Comparison of ENCODE assay signal across 10 mouse cellular contexts in genomic region chr11:77821648-77822047, GRCm38 (mm10). TPM values are rescaled to one million over a fixed set of nuclear protein-coding genes. Genes with fewer than 3 reads are reported as not detected.
DNase-seq lines count a peak whose midpoint lies in the region; ATAC-seq and TF ChIP-seq lines count a peak whose summit lies in the region.
"Had no signal": no experiment of that assay in that cellular context is flagged by ENCODE, and none has a peak within 500 bp of the region (broad histone marks: within the 10 kb centered on the region; RNA-seq: fewer than 3 reads in every experiment).

No protein-coding gene starts in this region.

- H3K9ac ChIP-seq in MEL (ENCODE audit: control insufficient read depth, low read depth, low read length, poor library complexity, severe bottlenecking), result no peak overlapping the region
- H3K9ac ChIP-seq: heart, embryonic 13.5 days had no signal

- no peak for TF ChIP-seq EP300 in MEL (IDR thresholded peaks at IDR 0.05; ENCODE audit: low read depth in 1 of 2, low read length in 2 of 2)

- intact Hi-C loops in left cerebral cortex, adult 2 months (cut with DNase I), result no loop called here

- H3K36me3 ChIP-seq in MEL (ENCODE audit: control insufficient read depth in 1 of 2, insufficient read depth in 2 of 2, low read length in 2 of 2), result no peaks in the 10 kb centered on the region
- H3K36me3 ChIP-seq in limb, embryonic 10.5 days, result peaks cover 58% of the 10 kb centered on the region
- H3K36me3 ChIP-seq in splenic B cell, adult 2 months (ENCODE audit: control insufficient read depth, insufficient read depth, low read length, poor library complexity, severe bottlenecking), result peaks cover 12% of the 10 kb centered on the region; the same call in 1 of the 2 replicates

- no peak overlapping the region for H3K4me3 ChIP-seq in left cerebral cortex, adult 2 months
- no peak overlapping the region for H3K4me3 ChIP-seq in MEL (ENCODE audit: control insufficient read depth in 1 of 2, insufficient read depth in 1 of 2, low read depth in 2 of 2, low read length in 2 of 2)
- H3K4me3 ChIP-seq in limb, embryonic 10.5 days, result no peak overlapping the region
- H3K4me3 ChIP-seq: heart, embryonic 13.5 days; megakaryocyte, embryonic 14.5 days had no signal

- no peaks in the 10 kb centered on the region for H3K27me3 ChIP-seq in MEL (ENCODE audit: control insufficient read depth in 1 of 2, insufficient read depth in 2 of 2, low read length in 2 of 2)
- peaks cover 13% of the 10 kb centered on the region; the same call in 1 of the 2 replicates for H3K27me3 ChIP-seq in limb, embryonic 10.5 days (ENCODE audit: low read depth, poor library complexity, severe bottlenecking)
- H3K27me3 ChIP-seq in splenic B cell, adult 2 months (ENCODE audit: control insufficient read depth, insufficient read depth, low read length, poor library complexity, severe bottlenecking), result no peaks in the 10 kb centered on the region
- H3K27me3 ChIP-seq: heart, embryonic 13.5 days; megakaryocyte, embryonic 14.5 days had no signal

- TF ChIP-seq CTCF in left cerebral cortex, adult 2 months (IDR thresholded peaks at IDR 0.05), result peak; percentile 78
- peak; percentile 90 to 95 (median 92) for TF ChIP-seq CTCF in MEL (IDR thresholded peaks at IDR 0.05 in 2 of 3, conservative IDR thresholded peaks at IDR 0.05 in 1 of 3; ENCODE audit: control insufficient read depth in 1 of 3, insufficient read depth in 1 of 3, low read depth in 2 of 3, low read length in 3 of 3, poor library complexity in 1 of 3, severe bottlenecking in 1 of 3)

- ATAC-seq in common myeloid progenitor, adult 5-6 weeks (replicated peaks; ENCODE audit: low read depth, poor library complexity, severe bottlenecking), result peak; percentile 45; the same call in 1 of the 2 replicates

- DNase-seq in adrenal gland, adult 2 months, result peak; percentile 57
- DNase-seq in adrenal gland, adult 8-10 months, result no peak
- peak; percentile 67 to 71 for DNase-seq in left cerebral cortex, adult 2 months (ENCODE audit: extremely low spot score in 1 of 2, low spot score in 2 of 2)
- DNase-seq in left cerebral cortex, adult 8-10 months (ENCODE audit: low spot score in 2 of 2), result no peak
- peak; percentile 72 for DNase-seq in MEL (ENCODE audit: low read depth, low spot score)
- DNase-seq in limb, embryonic 10.5 days (ENCODE audit: low spot score), result peak; percentile 70
- DNase-seq in splenic B cell, adult 2 months (ENCODE audit: low read depth, low spot score), result peak; percentile 60

- 17% methylated on average over 8 of the region's 8 CpGs for WGBS in limb, embryonic 10.5 days

- TF ChIP-seq POLR2A in MEL (IDR thresholded peaks at IDR 0.05; ENCODE audit: control insufficient read depth in 1 of 2, insufficient read depth in 1 of 2, low read depth in 1 of 2, low read length in 2 of 2, poor library complexity in 1 of 2), result no peak

- H3K9me3 ChIP-seq in MEL (replicated peaks; ENCODE audit: insufficient read depth, low read length), result no peaks in the 10 kb centered on the region
- no peaks in the 10 kb centered on the region for H3K9me3 ChIP-seq in limb, embryonic 10.5 days (replicated peaks)
- H3K9me3 ChIP-seq: heart, embryonic 13.5 days; megakaryocyte, embryonic 14.5 days had no signal

- no peaks in the 10 kb centered on the region for H3K4me1 ChIP-seq in MEL (ENCODE audit: control insufficient read depth in 1 of 2, insufficient read depth in 2 of 2, low read length in 2 of 2)
- peaks cover 8% of the 10 kb centered on the region; the same call in 1 of the 2 replicates for H3K4me1 ChIP-seq in limb, embryonic 10.5 days

- H3K27ac ChIP-seq in left cerebral cortex, adult 2 months, result no peak overlapping the region
- no peak overlapping the region for H3K27ac ChIP-seq in MEL (ENCODE audit: control insufficient read depth, low read depth, low read length)
- no peak overlapping the region for H3K27ac ChIP-seq in limb, embryonic 10.5 days
- H3K27ac ChIP-seq: heart, embryonic 13.5 days had no signal

- peak; percentile 64 for TF ChIP-seq RAD21 in MEL (IDR thresholded peaks at IDR 0.05; ENCODE audit: low read depth, low read length)

- no peaks in the 10 kb centered on the region for H3K79me2 ChIP-seq in MEL (ENCODE audit: control insufficient read depth, insufficient read depth, low read length, poor library complexity)

TF ChIP-seq in MEL, 35 proteins besides CTCF, POLR2A, EP300 and RAD21:
- no peak for TF ChIP-seq ZMIZ1 (IDR thresholded peaks at IDR 0.05; ENCODE audit: low read depth, low read length)
- TF ChIP-seq SMC3 (IDR thresholded peaks at IDR 0.05; ENCODE audit: low read depth, low read length), result peak; percentile 64
- TF ChIP-seq MAX (IDR thresholded peaks at IDR 0.05; ENCODE audit: low read length), result 0 out of 2 replicates have a peak, but pooled peaks have one; percentile 19
- no peak for TF ChIP-seq GATA1 (IDR thresholded peaks at IDR 0.05; ENCODE audit: low read depth, low read length)
- TF ChIP-seq HCFC1 (IDR thresholded peaks at IDR 0.05; ENCODE audit: low read depth, low read length), result no peak
- peak; percentile 30; the same call in 1 of the 2 replicates for TF ChIP-seq ZC3H11A (IDR thresholded peaks at IDR 0.05; ENCODE audit: low read depth, low read length)

RNA-seq across cellular contexts. Expression of gene Gm10277, which starts 34.1 kb away (rescaled TPM):
- total RNA-seq in adrenal gland, adult 2 months (2021), result not detected
- polyA plus RNA-seq in adrenal gland, adult 2 months (2012; rRNA removed), result not detected in 2 replicates
- total RNA-seq in adrenal gland, adult 8-10 months (2022), result not detected
- not detected for total RNA-seq in left cerebral cortex, adult 2 months (2021)
- not detected for total RNA-seq in left cerebral cortex, adult 8-10 months (2022)
- total RNA-seq in MEL (2012; rRNA removed), result 0.16 and 0.35 TPM in 2 replicates
- polyA plus RNA-seq in MEL (2012; ENCODE audit: insufficient read depth in 1 of 2, insufficient read length in 2 of 2, low read depth in 1 of 2, low replicate concordance in 2 of 2, missing spikeins in 1 of 2), result under 1 TPM in 1 of 2 experiments, not detected in 1; 0.19 TPM
- 0.05 TPM in 1 of 2 replicates, not detected in the other for total RNA-seq in common myeloid progenitor, adult 5-6 weeks (2017)
- 1.1 and 1.4 TPM in 2 replicates for polyA plus RNA-seq in limb, embryonic 10.5 days (2016; fragmentation: Nextera tagmentation; extraction: Ambion mirVana)

RNA-seq across cellular contexts. Expression of gene Myo18a, which starts 58.6 kb away (rescaled TPM):
- total RNA-seq in adrenal gland, adult 2 months (2021), result 10 to 100 TPM; 50.4 to 75.6 TPM
- 66.5 and 70.4 TPM in 2 replicates for polyA plus RNA-seq in adrenal gland, adult 2 months (2012; rRNA removed)
- 100 to 1,000 TPM in 2 of 4 experiments, 10 to 100 TPM in 2; 61.9 to 158 (median 94.7) TPM for total RNA-seq in adrenal gland, adult 8-10 months (2022)
- 100 to 1,000 TPM; 164 to 169 TPM for total RNA-seq in left cerebral cortex, adult 2 months (2021)
- 100 to 1,000 TPM; 133 to 174 (median 147) TPM for total RNA-seq in left cerebral cortex, adult 8-10 months (2022)
- 10.8 and 13.1 TPM in 2 replicates for total RNA-seq in MEL (2012; rRNA removed)
- 10 to 100 TPM in 1 of 2 experiments, not detected in 1; 18.0 TPM for polyA plus RNA-seq in MEL (2012; ENCODE audit: insufficient read depth in 1 of 2, insufficient read length in 2 of 2, low read depth in 1 of 2, low replicate concordance in 2 of 2, missing spikeins in 1 of 2)
- 118 and 140 TPM in 2 replicates for total RNA-seq in common myeloid progenitor, adult 5-6 weeks (2017)
- polyA plus RNA-seq in limb, embryonic 10.5 days (2016; fragmentation: Nextera tagmentation; extraction: Ambion mirVana), result 25.6 and 29.5 TPM in 2 replicates

Comparison
In these comparisons a context has a peak if more than half of its experiments do, and no peak if none do; other contexts are left out.
1. DNase-seq: peak in adrenal gland, adult 2 months (single experiment), left cerebral cortex, adult 2 months (2 of 2), MEL (single experiment), limb, embryonic 10.5 days (single experiment) and splenic B cell, adult 2 months (single experiment); none in adrenal gland, adult 8-10 months (single experiment) and left cerebral cortex, adult 8-10 months (0 of 2).